Mouse (Mus musculus) layer of hippocampus, adult 18-20 months (tissue): ENCODE measurements around the gene Ccl17. TPM values are rescaled to one million over a fixed set of nuclear protein-coding genes. Genes with fewer than 3 reads are reported as not detected.

ENCODE experiments used
- DNase-seq, 2 experiments: peaks; one replicate each; pipeline ENCODE4 v3.0.0; 2022; ENCODE audit warnings: low spot score in 2 of 2
- long read RNA-seq: library from polyadenylated mRNA; stranded (forward); transcript quantifications from one replicate; pipeline ENCODE4 v2.0.0, GENCODE M21; 2021
- total RNA-seq, 2 experiments: library from RNA; stranded (reverse); gene quantifications; 2 replicates each; pipeline ENCODE4 v1.2.3; 2021

Gene Ccl17
- 1 to 10 TPM; 4.7 to 4.9 TPM for total RNA-seq
- long read RNA-seq, partial matches to known transcripts: 1 of 3 reads
- long read RNA-seq, other reads (novel, unspliced or antisense): 2 of 3 reads

- no peak for DNase-seq
Measured at GRCm38 (mm10) chr8:94810153-94810552, at the start of gene Ccl17. Ccl17 (plus strand) TSS chr8:94810453.

- DNase-seq: no peak
Measured at GRCm38 (mm10) chr8:94767035-94767434, 43.2 kb upstream of the Ccl17 start.

- DNase-seq: no peak
Measured at GRCm38 (mm10) chr8:94770945-94771344, 39.3 kb upstream of the Ccl17 start.

GRCm38 (mm10) chr8:94771941-94772670, 38.1 kb upstream of the Ccl17 start, which contains the start of gene Cx3cl1:
Cx3cl1 (plus strand) TSS chr8:94772009.
- DNase-seq: peak; percentile 88 to 94

- peak in 1 of 2 experiments; percentile 70 for DNase-seq
Measured at GRCm38 (mm10) chr8:94773048-94773447, 37.2 kb upstream of the Ccl17 start.

GRCm38 (mm10) chr8:94773700-94774171, 36.5 kb upstream of the Ccl17 start:
- peak; percentile 66 to 84 for DNase-seq

- DNase-seq: no peak
Measured at GRCm38 (mm10) chr8:94774601-94775000, 35.7 kb upstream of the Ccl17 start.

GRCm38 (mm10) chr8:94776346-94776745, 33.9 kb upstream of the Ccl17 start:
- DNase-seq: no peak

GRCm38 (mm10) chr8:94778036-94778435, 32.2 kb upstream of the Ccl17 start:
- DNase-seq: no peak

- DNase-seq: no peak
Measured at GRCm38 (mm10) chr8:94778473-94778872, 31.8 kb upstream of the Ccl17 start.

GRCm38 (mm10) chr8:94778895-94779533, 31.2 kb upstream of the Ccl17 start:
- no peak for DNase-seq

- DNase-seq: no peak
Measured at GRCm38 (mm10) chr8:94779534-94780294, 30.5 kb upstream of the Ccl17 start.

- no peak for DNase-seq
Measured at GRCm38 (mm10) chr8:94780491-94781154, 29.6 kb upstream of the Ccl17 start.

GRCm38 (mm10) chr8:94781155-94781837, 29.0 kb upstream of the Ccl17 start:
- no peak for DNase-seq

- DNase-seq: no peak
Measured at GRCm38 (mm10) chr8:94781838-94782235, 28.4 kb upstream of the Ccl17 start.

- no peak for DNase-seq
Measured at GRCm38 (mm10) chr8:94783890-94784289, 26.4 kb upstream of the Ccl17 start.

- DNase-seq: no peak
Measured at GRCm38 (mm10) chr8:94785247-94785985, 24.8 kb upstream of the Ccl17 start.

- DNase-seq: no peak
Measured at GRCm38 (mm10) chr8:94785995-94786595, 24.2 kb upstream of the Ccl17 start.
